Mouse (Mus musculus): ENCODE measurements around the gene Epb41l2.

Epb41l2 gene

DNA sequence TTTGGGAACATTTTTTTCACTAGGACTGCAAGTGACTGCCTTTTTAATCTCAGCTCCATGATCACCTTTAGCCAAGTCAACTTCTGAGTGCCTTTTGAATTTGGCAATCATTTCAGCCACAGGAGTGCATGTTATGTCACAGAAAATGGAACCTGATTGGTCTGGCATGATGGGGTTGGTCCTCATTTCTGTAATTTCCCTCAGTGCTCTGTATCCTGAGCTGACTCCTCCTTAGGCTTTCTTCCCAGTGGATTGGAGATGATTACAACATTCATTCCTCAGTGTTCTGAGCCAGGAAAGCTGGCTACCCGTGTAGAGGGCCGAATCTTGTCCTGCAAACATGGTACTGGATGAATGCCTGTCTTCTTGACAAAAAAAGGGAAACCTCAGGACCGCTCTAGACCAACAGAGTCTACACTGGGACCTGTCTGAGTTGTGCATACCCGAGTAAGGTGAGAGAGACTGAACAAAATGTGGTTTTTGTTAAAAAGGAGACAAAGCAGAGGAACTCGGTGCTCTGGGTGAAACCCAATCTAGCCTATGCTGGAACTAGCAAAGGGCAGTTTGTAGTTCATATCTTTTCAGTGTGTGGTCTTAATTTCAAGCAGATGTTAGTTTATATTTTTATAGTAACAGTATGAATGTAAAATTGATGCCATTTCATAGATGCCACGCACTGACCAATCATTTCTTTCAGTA lies 77.3 kb downstream of the Epb41l2 start:
- no peak for DNase-seq (ENCODE audit: low spot score)

DNA sequence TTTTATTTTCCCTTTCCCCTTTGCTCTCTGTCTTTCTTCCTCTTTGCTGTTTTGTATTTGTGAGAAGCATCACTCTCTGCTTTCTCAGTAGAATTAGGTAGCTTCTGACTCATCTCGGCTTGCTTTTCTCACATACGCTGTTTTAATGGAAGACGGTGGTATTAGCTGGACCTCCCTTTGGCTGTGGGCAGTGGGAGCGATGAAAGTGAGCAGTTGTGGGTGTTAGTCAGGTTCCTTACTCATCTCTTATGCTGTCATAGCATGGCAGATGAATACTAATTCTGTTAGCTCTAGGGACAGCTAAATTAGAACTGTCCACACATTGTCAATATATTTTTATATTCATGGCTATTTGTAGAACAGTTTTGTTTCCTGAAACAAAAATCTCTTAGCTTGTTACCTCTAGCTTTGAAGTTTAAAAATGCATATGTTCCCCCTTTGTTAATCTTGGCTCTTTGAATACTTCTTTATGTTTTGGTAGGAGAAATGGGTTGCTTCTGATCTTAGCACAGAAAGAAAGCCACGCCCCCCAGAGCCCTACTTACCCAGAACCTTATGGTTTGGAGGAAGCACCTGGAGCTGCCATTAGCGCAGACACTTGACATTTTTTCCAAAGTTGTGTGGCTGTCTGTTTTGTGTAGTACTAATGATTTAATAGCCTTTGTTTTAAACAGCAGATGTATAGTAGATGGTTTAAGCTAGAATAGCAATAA lies 78.1 kb downstream of the Epb41l2 start:
- DNase-seq (ENCODE audit: low spot score): no peak

DNA sequence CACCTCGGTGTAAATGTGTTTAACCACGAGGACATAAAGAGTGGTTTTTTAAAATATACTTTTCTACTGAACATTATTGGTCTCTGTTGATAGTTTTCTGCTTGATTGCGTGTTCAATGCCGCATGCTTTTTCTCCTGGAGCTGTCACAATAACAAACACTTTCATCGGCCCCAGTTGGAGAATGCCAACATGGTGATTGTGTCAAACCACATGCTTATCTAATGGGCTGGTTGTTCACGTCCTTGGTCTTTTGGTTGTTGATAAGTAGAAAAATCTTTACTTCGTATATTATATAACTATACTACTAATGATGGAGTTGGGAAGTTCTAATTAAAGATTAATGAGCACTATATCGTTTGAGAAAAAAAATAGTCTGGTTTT lies 78.7 kb downstream of the Epb41l2 start:
- no peak for DNase-seq (ENCODE audit: low spot score)

DNA sequence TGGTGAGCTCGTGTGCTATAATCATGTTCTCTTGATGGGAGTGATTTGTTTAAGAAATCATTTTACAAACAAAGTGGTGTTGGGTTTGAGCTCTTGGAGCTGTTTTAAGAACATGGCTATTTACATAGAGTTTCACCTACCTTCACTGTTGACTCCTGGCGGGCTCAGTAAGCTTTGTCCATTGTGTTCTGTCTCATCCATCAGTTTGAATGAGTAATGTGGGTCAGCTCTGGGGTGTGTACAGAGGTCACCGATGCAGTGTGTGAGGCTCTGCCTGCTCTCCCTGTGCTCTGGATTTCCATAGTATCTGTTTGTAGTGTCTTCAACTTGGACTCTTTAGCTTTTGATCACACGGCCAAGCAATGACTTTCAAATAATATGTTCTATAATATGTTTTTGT lies 79.6 kb downstream of the Epb41l2 start:
- no peak for DNase-seq (ENCODE audit: low spot score)

DNA sequence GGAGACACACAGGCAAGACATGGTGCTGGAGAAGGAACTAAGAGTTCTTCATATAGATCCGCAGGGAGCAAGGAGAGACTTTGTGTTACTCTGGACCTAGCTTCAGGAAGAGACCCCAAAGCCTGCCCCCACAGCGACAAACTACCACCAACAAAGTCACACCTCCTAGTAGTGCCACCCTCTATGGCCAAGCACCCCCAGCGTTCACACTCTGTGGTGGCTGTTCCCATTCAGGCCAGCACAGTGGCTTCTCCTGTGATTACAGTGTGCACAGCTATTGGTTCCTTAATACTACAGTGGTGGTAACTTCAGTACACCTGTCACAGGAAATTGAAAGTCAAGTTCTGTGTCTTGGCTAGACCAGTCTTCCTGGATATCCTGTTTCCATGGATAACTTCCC lies 80.3 kb downstream of the Epb41l2 start:
- no peak for DNase-seq (ENCODE audit: low spot score)

DNA sequence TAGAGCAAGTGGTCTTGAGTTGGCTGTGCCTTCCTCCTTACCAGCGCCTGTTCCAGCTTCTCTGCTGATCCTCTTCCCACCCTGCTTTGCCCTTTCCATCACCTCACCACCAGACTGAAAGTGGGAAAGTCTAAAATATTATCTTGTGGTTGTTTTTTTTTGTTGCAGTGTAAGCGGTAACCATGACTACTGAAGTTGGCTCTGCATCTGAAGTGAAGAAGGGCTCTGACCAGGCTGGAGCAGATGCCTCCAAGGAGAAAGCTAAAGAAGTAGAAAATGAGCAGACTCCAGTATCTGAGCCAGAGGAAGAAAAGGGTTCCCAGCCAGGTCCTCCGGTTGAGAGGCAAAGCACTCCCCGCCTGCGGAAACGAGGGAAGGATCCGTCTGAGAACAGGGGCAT lies 81.8 kb downstream of the Epb41l2 start:
- no peak for DNase-seq (ENCODE audit: low spot score)

DNA sequence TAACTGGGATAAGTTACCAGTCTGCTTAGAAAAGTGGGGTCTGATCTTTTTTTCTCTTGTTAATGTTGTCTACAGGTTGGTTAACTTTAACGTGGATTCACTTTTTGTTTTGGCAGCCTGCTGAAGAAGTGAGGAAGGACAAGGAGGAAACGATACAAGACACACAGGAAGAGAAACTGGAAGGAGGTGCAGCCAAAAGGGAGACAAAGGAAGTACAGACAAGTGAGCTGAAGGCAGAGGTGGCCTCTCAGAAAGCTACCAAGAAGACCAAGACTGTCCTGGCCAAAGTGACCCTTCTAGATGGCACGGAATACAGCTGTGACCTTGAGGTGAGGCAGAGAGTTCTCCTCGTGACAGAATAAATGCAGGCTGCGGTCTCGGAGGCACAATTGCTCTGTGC lies 84.0 kb downstream of the Epb41l2 start:
- no peak for DNase-seq (ENCODE audit: low spot score)

DNA sequence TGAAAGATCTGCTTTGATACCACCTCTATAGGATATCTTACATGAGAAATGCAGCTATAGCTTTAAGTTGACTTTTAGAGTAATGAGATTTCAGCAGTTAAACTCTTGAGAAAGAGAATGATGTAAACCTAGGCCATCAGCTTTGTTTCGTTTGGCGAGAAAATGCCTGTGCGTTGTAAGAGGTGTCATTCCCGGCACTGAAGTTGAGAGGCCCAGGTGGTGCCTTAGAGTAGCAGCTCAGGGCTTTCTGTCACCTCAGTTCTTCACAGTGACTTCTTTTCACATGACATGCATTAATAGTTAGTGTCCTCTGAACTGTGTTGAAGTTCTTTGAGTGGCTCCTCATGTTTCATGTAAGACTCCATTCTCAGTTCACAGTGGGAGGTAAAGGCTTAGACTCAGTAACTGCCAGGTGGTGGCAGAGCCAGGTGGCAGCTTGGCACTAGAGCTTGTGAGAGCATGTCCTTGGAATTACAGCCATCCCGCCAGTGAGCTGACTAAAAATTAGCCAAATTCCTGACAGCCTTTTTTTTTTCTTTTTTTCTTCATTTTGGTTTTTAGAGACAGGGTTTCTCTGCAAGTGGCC lies 84.7 kb downstream of the Epb41l2 start:
- no peak for DNase-seq (ENCODE audit: low spot score)

DNA sequence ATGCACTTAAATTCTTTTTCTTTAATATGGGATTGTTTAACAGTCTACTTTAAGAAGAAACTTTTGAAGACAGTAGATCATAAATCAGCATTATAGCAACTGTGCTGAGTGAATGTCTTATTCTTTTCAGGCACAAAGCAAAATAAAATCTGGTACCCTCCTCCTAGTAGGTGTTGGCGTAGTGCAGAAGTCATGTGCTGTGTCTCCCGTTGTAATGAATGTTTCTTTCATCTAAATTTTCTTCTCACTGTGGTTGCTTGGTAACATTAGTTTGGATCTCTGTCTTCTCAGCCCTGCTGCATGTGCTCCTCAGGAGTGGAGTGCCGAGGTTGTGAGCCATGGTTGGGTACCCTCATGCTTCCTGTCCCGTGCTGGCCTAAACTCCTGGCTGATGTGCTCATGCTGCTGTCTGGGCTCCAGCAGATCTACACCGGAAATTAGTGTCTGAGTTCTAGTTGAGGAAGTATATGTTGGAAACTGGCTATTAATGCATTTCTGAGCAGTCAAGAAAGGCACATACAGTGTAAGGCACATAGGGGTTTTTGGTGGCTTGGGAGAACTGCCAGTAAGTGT lies 87.4 kb downstream of the Epb41l2 start:
- DNase-seq (ENCODE audit: low spot score): no peak

DNA sequence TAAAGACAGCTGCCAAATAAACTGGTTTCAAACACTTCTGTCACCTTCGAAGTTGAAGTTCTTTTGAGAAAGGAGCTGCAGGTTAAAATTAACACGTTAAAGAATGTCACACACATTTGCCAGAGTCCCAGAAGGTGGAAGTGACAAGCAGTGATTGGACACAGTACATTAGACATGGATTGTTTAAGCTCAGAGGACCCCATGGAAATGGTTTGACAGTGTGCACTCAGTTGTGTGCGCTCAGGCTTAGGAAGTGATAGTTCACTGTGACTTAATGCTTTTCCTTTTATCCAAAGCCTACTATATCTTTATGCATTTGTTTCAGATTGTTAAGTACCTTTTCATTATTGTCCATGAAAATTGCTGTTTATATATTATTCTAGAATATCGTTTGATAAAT lies 89.1 kb downstream of the Epb41l2 start:
- no peak for DNase-seq (ENCODE audit: low spot score)

DNA sequence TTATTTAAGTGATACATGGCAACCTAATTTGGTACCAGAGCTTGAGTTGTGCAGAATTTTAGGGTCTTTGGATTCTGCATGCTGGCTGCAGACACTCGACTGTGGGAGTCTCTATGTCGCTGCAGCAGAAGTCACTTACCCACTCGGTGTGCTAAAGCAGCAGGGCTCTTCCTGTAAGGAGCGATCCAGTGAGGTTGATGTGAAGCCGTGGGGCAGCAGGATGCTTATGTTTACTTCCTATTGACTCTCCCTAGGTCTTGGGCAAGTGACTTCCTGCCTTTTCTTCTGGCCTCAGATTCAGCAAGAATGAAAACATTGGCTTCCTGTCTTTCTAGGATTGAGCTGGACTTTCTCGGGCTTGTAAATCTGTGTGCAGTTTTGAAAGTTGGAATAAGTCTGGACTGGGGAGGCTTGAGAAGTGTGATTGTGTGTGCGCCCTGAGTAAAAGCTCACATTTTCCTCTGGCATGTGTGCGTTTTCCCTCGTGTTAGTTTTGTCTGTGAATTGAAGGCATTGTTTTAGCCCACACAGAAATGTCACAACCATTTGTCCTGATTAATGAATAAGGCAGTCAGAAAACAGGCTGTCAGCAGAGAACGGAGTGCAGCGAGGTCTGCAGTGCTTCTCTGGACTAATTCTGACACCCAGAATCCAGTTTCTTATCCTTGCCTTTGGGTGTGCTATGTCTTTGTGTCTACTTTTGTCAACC lies 89.9 kb downstream of the Epb41l2 start:
- DNase-seq (ENCODE audit: low spot score): no peak

DNA sequence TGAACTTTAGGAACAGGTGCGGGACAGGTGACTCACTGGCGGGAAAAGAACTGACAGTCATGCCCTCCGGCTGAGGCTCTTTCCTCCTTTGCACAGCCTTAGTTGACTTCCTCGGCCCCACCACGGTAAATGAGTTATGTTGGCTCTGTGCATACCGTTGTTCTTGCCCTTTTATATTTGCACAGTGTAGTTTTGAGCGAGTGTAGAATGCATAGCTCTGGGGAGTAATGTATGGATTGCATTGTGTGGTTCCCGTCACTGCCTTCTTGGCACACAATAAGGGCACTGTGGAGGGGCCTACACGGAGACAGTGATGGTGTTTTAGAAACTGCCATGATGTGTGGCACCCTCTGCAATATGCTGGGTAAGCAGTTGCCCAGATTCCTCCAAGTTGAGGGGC lies 93.6 kb downstream of the Epb41l2 start:
- DNase-seq (ENCODE audit: low spot score): no peak

DNA sequence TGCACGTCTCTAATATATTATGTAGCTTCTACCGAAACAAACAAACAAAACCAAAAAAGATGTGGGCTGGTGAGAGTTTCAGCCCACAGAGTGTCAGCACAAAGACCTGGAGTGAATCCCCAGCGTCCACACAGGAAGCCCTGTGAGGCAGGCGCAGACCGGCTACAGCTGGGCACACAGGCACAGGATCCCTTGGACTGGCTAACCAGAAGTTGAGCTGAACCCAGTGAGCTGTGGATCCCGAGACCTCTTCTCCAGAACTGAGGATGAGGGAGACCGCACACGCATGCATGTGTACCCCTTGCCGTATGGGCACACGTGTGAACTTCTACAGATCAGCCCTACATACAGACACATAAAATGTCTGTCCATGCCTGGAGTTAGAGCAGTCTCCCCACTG lies 94.2 kb downstream of the Epb41l2 start:
- DNase-seq (ENCODE audit: low spot score): no peak

DNA sequence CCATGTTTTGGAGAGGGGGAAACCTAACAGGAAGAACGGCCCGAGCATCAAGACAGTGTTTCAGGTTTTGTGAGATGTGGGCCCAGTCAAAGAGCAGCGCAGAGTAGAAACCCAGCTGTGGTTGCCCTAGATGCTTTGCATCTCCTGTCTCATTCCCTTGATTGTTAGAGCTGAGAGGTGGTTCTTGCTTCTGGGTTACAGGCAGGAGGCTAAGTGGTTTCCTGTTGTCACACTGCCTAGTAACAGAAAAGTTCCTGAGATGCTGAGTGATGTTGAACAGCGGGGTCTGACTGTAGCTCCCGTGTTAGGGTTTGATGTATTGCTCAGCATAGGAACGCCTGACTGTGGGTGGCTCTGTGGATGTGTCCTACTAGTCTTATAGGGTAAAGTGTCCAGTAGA lies 97.5 kb downstream of the Epb41l2 start:
- DNase-seq (ENCODE audit: low spot score): no peak

DNA sequence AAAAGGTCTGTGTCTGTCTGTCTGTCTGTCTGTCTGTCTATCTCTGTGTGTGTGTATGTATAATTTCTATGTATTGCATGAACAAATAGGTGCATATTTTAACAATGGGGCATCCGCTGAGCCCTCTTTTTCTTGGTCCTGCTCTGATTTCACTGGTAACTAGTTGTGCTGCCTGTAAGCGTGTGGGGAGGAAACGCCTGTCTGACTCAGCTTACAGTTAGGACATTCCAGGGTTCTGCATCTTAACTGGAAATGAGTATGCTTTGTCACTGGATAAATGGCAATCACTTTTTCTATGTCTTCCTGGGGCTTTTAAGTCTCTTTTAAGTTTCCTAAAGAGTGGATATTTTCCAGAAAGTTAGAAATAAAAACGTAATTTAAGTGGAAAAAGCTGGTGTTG lies 98.4 kb downstream of the Epb41l2 start:
- no peak for DNase-seq (ENCODE audit: low spot score)

DNA sequence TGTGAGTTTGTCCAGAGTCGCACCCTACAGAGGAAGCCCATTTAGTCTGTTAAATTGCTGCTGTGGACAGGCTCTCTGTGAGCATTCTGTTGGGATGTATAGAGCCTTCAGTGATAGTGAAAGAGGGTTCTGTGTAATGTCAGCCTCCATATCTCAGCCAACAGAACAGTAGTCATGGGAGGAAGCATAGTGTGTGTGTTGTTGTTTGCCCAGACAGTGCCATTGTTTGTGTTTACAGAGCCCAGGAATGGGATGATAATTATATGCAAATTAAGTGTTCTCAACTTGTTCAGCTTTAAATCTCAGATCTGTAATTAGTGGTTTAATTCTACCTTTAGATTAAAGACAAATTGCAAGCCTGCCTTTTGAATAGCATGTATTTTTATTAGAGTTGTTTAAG lies 102.2 kb downstream of the Epb41l2 start:
- no peak for DNase-seq (ENCODE audit: low spot score)

DNA sequence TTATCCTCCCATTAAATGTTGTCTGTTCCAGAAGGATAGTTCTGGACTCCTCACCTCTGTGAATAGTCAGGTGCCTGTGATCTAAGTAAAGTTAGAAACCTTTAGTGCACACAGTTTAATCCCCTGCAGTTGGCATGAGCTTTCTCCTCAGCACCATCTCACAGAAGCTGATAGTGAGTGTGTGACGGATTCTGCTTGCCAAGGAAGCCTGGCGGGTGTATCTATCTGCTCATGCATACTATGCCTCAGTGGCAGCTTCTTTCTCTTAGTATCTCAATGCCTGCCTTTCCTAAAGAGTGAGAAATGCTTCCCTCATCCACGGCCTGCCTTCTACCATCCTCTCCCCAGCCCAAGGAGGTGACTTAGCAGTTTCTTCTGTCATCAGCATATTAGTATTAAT lies 103.1 kb downstream of the Epb41l2 start:
- DNase-seq (ENCODE audit: low spot score): no peak

DNA sequence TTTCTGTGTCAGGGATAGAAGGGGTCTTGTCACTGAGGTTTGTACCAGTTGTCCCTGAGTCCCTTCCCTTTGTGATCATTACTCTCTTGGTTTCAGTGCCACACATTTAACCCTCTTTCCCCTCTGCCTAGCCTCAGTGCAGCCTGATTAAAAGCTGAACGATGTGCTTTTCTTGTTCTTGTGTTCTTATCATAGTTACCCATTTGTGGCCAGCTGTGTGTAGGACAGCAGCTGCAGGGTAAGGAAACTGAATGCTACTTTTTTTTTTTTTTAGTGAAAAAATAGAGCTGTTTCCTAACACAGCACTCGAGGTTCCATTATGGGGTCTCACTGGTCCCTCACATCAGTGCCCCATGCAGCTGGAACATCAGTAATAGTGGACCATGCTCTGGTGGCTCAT lies 106.9 kb downstream of the Epb41l2 start:
- DNase-seq (ENCODE audit: low spot score): no peak

DNA sequence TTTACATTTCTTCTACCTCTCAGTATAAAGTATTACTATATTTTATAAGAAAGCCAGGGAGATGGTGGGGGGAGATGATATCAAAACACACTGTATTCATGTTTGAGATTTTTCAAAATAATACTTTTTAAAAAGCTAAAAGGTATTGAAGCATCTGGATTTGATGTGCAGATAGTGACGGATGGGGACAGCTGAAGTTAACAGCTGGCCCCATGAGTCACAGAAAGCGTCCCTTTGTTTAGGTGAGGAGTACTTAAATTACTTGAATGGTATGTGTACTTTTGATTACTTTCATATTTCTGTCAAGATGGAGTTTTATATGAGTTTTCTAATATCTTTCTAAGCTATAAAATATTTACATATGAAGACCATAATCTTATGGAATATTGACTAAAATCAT lies 112.3 kb downstream of the Epb41l2 start:
- no peak for DNase-seq (ENCODE audit: low spot score)

DNA sequence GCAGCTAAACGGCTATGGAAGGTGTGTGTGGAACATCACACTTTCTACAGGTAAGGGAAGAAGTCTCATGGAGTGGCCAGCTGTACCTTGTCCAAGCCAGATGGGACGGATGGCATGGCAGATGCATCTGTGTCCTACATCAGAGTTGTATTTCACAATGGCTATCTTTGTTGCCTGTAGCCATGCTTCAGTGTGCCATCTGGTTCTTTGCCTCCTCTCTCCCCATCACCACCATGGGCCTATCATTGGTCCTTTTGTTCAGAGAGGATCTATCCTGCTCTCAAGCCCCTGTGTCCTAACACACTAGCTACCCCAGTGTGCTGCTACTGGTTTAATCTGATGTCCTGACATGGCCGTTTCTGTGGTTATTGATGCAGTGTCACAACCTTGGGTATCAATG lies 120.1 kb downstream of the Epb41l2 start:
- DNase-seq (ENCODE audit: low spot score): no peak

DNA sequence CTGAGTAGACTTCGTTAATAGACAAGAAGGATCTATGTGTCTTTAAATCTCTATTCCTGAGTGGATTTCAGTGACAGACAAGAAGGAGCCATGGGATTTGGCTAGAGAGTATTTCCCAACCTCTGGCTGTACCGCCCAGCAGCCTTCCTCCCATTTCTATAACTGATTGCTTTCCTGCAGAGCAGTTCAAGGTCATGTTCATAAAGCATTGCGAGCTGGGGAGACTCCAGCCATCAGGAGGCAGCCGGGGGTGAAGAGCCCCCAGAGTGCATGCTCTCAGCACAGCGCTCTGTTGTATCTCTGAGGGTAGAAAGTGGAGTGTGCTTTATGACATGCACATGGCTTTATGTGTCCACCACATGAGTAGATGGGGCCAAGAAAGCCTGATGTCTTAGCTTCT lies 123.2 kb downstream of the Epb41l2 start:
- no peak for DNase-seq (ENCODE audit: low spot score)

DNA sequence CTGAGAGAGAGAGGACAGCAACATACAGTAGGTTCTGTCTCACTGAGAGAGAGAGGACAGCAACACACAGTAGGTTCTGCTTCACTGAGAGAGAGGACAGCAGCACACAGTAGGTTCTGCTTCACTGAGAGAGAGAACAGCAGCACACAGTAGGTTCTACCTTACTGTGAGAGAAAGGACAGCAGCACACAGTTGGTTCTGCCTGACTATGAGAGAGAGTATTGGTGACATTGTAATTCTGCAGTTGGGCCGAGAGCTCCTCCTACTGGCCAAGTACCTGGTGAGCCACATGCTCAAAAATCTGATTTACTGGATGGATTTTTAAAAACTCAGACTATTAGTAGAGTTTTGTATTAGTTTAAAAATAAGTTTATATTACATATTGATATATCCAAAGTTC lies 128.9 kb downstream of the Epb41l2 start:
- DNase-seq (ENCODE audit: low spot score): no peak

All from ovary, adult 18-20 months (tissue).